Mouse (Mus musculus) R1 (cell line): ENCODE measurements around the gene Rwdd2a.
A peak's percentile ranks its signal among the peaks of the same experiment; 100 is the strongest.
"Not testable (repeated sequence)": the region's sequence is repeated elsewhere in the genome, so short reads cannot be mapped to it uniquely, and the experiment has no call there.

Source experiments
- DNase-seq: peaks from one replicate; pipeline ENCODE4 v3.0.0-alpha.2; 2018; ENCODE audit warnings: low read depth, low spot score

Rwdd2a gene

GRCm38 (mm10) chr9:86592676-86593668 lies 21.2 kb downstream of the Rwdd2a start:
- DNase-seq, result peak; percentile 52

- not testable (repeated sequence) for DNase-seq
Measured at GRCm38 (mm10) chr9:86594357-86594767, 22.6 kb downstream of the Rwdd2a start.

- DNase-seq, result not testable (repeated sequence)
Measured at GRCm38 (mm10) chr9:86596983-86597382, 25.2 kb downstream of the Rwdd2a start.

- DNase-seq, result no peak
Measured at GRCm38 (mm10) chr9:86599723-86600303, 28.0 kb downstream of the Rwdd2a start.

- no peak for DNase-seq
Measured at GRCm38 (mm10) chr9:86605776-86606175, 34.0 kb downstream of the Rwdd2a start.

- DNase-seq, result no peak
Measured at GRCm38 (mm10) chr9:86612091-86612490, 40.3 kb downstream of the Rwdd2a start.

GRCm38 (mm10) chr9:86615765-86616164 lies 44.0 kb downstream of the Rwdd2a start:
- no peak for DNase-seq

- DNase-seq, result no peak
Measured at GRCm38 (mm10) chr9:86617837-86618492, 46.2 kb downstream of the Rwdd2a start.

GRCm38 (mm10) chr9:86619341-86620139 lies 47.7 kb downstream of the Rwdd2a start:
- no peak for DNase-seq

- DNase-seq, result no peak
Measured at GRCm38 (mm10) chr9:86622062-86622461, 50.3 kb downstream of the Rwdd2a start.

- no peak for DNase-seq
Measured at GRCm38 (mm10) chr9:86624039-86624438, 52.2 kb downstream of the Rwdd2a start.
